Mouse (Mus musculus) liver, adult 2 months (tissue): ENCODE results near the gene Pdpk1.

Source experiments
- CTCF ChIP-seq: fragments of 200-500 bp; IDR thresholded peaks from 2 replicates; pipeline ENCODE4 v1.5.1; 2011; ENCODE audit warnings: low read depth, low read length, control low read depth
- POLR2A ChIP-seq: fragments of 200-500 bp; IDR thresholded peaks from 2 replicates; pipeline ENCODE4 v1.6.1; 2011; ENCODE audit warnings: low read length, control low read depth; ENCODE audit not compliant: insufficient read depth; ENCODE audit errors: extremely low read depth

DNA sequence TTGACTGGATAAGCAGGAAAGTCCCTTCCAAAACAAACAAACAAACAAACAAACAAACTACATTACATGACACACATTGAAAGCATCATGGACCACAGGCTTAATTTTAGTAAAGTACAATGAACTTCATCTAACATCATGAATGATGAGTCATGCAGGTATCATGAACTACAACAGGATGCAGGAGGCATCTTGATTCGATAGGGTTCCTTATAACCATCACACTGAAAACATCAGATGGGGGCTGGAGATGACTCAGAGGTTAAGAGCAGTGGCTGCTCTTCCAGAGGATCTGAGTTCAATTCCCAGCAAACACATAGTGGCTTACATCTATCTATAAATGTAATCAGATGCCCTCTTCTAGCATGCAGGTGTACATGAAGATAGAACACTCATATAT is 23.1 kb downstream of the Pdpk1 start:
- no peak for TF ChIP-seq CTCF
- no peak for TF ChIP-seq POLR2A
